Mouse (Mus musculus) ovary, postnatal 36 days (tissue): ENCODE data around the gene Pafah1b1.

Experiments used
- DNase-seq: peaks from one replicate; pipeline ENCODE4 v3.0.0; 2022; ENCODE audit warnings: low spot score, mixed read lengths

Gene Pafah1b1

GRCm38 (mm10) chr11:74721141-74721540 lies 3.3 kb downstream of the Pafah1b1 start:
- DNase-seq: no peak

- DNase-seq: no peak
Observed at GRCm38 (mm10) chr11:74720668-74721067, 3.8 kb downstream of the Pafah1b1 start.

GRCm38 (mm10) chr11:74715971-74716525 lies 8.4 kb downstream of the Pafah1b1 start:
- DNase-seq: no peak

GRCm38 (mm10) chr11:74710671-74711070 lies 13.8 kb downstream of the Pafah1b1 start:
- no peak for DNase-seq

- DNase-seq: no peak
Observed at GRCm38 (mm10) chr11:74708781-74709180, 15.7 kb downstream of the Pafah1b1 start.

- DNase-seq: no peak
Observed at GRCm38 (mm10) chr11:74704068-74704467, 20.4 kb downstream of the Pafah1b1 start.

GRCm38 (mm10) chr11:74699505-74699904 lies 25.0 kb downstream of the Pafah1b1 start:
- no peak for DNase-seq

- no peak for DNase-seq
Observed at GRCm38 (mm10) chr11:74692151-74692550, 32.3 kb downstream of the Pafah1b1 start.

- no peak for DNase-seq
Observed at GRCm38 (mm10) chr11:74675156-74675555, 49.3 kb downstream of the Pafah1b1 start.

GRCm38 (mm10) chr11:74674713-74675112 lies 49.8 kb downstream of the Pafah1b1 start:
- DNase-seq: no peak

GRCm38 (mm10) chr11:74673561-74673960 lies 50.9 kb downstream of the Pafah1b1 start:
- DNase-seq: no peak

- DNase-seq: no peak
Observed at GRCm38 (mm10) chr11:74672901-74673513, 51.5 kb downstream of the Pafah1b1 start.

- DNase-seq: no peak
Observed at GRCm38 (mm10) chr11:74671839-74672238, 52.6 kb downstream of the Pafah1b1 start.

GRCm38 (mm10) chr11:74671013-74671412 lies 53.5 kb downstream of the Pafah1b1 start:
- no peak for DNase-seq

GRCm38 (mm10) chr11:74670151-74670550 lies 54.3 kb downstream of the Pafah1b1 start:
- DNase-seq: no peak

- no peak for DNase-seq
Observed at GRCm38 (mm10) chr11:74668971-74669370, 55.5 kb downstream of the Pafah1b1 start.

GRCm38 (mm10) chr11:74668466-74668865 lies 56.0 kb downstream of the Pafah1b1 start:
- no peak for DNase-seq

GRCm38 (mm10) chr11:74667582-74668010 lies 56.9 kb downstream of the Pafah1b1 start:
- no peak for DNase-seq

GRCm38 (mm10) chr11:74666776-74667581 lies 57.5 kb downstream of the Pafah1b1 start:
- no peak for DNase-seq

- DNase-seq: no peak
Observed at GRCm38 (mm10) chr11:74666284-74666652, 58.2 kb downstream of the Pafah1b1 start.

GRCm38 (mm10) chr11:74665631-74666283 lies 58.7 kb downstream of the Pafah1b1 start:
- no peak for DNase-seq

- DNase-seq: no peak
Observed at GRCm38 (mm10) chr11:74664906-74665305, 59.6 kb downstream of the Pafah1b1 start.

GRCm38 (mm10) chr11:74664279-74664678 lies 60.2 kb downstream of the Pafah1b1 start:
- DNase-seq: no peak
